Mouse (Mus musculus): Measurements from ENCODE around the gene C2cd3.

The C2cd3 gene

GRCm38 (mm10) chr7:100371495-100372451 lies at the start of gene C2cd3, which contains the start of gene Ppme1:
TSS of gene C2cd3 (plus strand) at chr7:100372233.
TSS of gene Ppme1 (minus strand) at chr7:100372307.
- DNase-seq (ENCODE audit: low spot score): peak; percentile 99

GRCm38 (mm10) chr7:100323721-100324120 lies 48.3 kb upstream of the C2cd3 start:
- no peak for DNase-seq (ENCODE audit: low spot score)

GRCm38 (mm10) chr7:100325482-100325881 lies 46.6 kb upstream of the C2cd3 start:
- DNase-seq (ENCODE audit: low spot score): peak; percentile 52

- DNase-seq (ENCODE audit: low spot score): no peak
Measured at GRCm38 (mm10) chr7:100327514-100327913, 44.5 kb upstream of the C2cd3 start.

- DNase-seq (ENCODE audit: low spot score): no peak
Measured at GRCm38 (mm10) chr7:100328636-100329035, 43.4 kb upstream of the C2cd3 start.

- no peak for DNase-seq (ENCODE audit: low spot score)
Measured at GRCm38 (mm10) chr7:100331269-100331668, 40.8 kb upstream of the C2cd3 start.

- DNase-seq (ENCODE audit: low spot score): no peak
Measured at GRCm38 (mm10) chr7:100335921-100336320, 36.1 kb upstream of the C2cd3 start.

- DNase-seq (ENCODE audit: low spot score): no peak
Measured at GRCm38 (mm10) chr7:100354984-100355383, 17.0 kb upstream of the C2cd3 start.

GRCm38 (mm10) chr7:100356324-100356723 lies 15.7 kb upstream of the C2cd3 start:
- no peak for DNase-seq (ENCODE audit: low spot score)

GRCm38 (mm10) chr7:100356768-100357167 lies 15.3 kb upstream of the C2cd3 start:
- no peak for DNase-seq (ENCODE audit: low spot score)

GRCm38 (mm10) chr7:100357856-100358255 lies 14.2 kb upstream of the C2cd3 start:
- DNase-seq (ENCODE audit: low spot score): no peak

- no peak for DNase-seq (ENCODE audit: low spot score)
Measured at GRCm38 (mm10) chr7:100363162-100363561, 8.9 kb upstream of the C2cd3 start.

GRCm38 (mm10) chr7:100364888-100365287 lies 7.1 kb upstream of the C2cd3 start:
- peak; percentile 36 for DNase-seq (ENCODE audit: low spot score)

GRCm38 (mm10) chr7:100372452-100372980 lies 483 bp downstream of the C2cd3 start:
- peak; percentile 43 for DNase-seq (ENCODE audit: low spot score)

GRCm38 (mm10) chr7:100378257-100378656 lies 6.2 kb downstream of the C2cd3 start:
- DNase-seq (ENCODE audit: low spot score): no peak

- DNase-seq (ENCODE audit: low spot score): no peak
Measured at GRCm38 (mm10) chr7:100381161-100381560, 9.1 kb downstream of the C2cd3 start.

GRCm38 (mm10) chr7:100383207-100383606 lies 11.2 kb downstream of the C2cd3 start:
- DNase-seq (ENCODE audit: low spot score): no peak

- DNase-seq (ENCODE audit: low spot score): no peak
Measured at GRCm38 (mm10) chr7:100388174-100388573, 16.1 kb downstream of the C2cd3 start.

GRCm38 (mm10) chr7:100390166-100390565 lies 18.1 kb downstream of the C2cd3 start:
- no peak for DNase-seq (ENCODE audit: low spot score)

- DNase-seq (ENCODE audit: low spot score): no peak
Measured at GRCm38 (mm10) chr7:100392265-100392664, 20.2 kb downstream of the C2cd3 start.

- peak; percentile 81 for DNase-seq (ENCODE audit: low spot score)
Measured at GRCm38 (mm10) chr7:100399231-100399913, 27.3 kb downstream of the C2cd3 start.

GRCm38 (mm10) chr7:100400899-100401539 lies 29.0 kb downstream of the C2cd3 start:
- no peak for DNase-seq (ENCODE audit: low spot score)

All from embryo, embryonic 10 days (tissue).